Mouse (Mus musculus) cerebellum, adult 2 months (tissue): ENCODE measurements around the gene Zfp598.

Experiments
- CTCF ChIP-seq: fragments of 200-500 bp; IDR thresholded peaks from 2 replicates; pipeline ENCODE4 v1.5.1; 2011; ENCODE audit warnings: low read depth, mild to moderate bottlenecking, control low read depth, low read length, moderate library complexity, borderline replicate concordance; ENCODE audit not compliant: insufficient read depth
- POLR2A ChIP-seq: fragments of 200-500 bp; IDR thresholded peaks from 2 replicates; pipeline ENCODE4 v1.6.1; 2011; ENCODE audit warnings: low read length, control low read depth, borderline replicate concordance; ENCODE audit not compliant: insufficient read depth

DNA sequence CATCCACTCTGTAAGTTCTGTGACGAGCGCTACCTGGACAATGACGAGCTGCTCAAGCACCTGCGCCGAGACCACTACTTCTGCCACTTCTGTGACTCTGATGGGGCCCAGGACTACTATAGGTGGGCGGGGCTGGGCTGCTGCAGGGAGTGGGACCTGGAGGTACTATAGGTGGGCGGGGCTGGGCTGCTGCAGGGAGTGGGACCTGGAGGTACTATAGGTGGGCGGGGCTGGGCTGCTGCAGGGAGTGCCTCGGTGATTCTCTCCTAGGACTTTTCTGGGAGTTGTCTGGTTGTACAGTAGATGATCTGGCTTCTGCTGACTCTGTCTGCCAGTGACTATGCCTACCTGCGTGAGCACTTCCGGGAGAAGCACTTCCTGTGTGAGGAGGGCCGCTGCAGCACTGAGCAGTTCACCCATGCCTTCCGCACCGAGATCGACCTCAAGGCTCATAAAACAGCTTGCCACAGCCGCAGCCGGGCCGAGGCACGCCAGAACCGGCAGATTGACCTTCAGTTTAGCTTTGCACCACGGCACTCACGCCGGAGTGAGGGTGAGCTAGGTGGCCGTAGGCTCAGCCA lies 8.1 kb downstream of the Zfp598 start:
- TF ChIP-seq CTCF (no peak), POLR2A (no peak)
